Mouse (Mus musculus): ENCODE results near the gene Atp11c. TPM values are rescaled to one million over a fixed set of nuclear protein-coding genes. Genes with fewer than 3 reads are reported as not detected.
A peak's percentile ranks its signal among the peaks of the same experiment; 100 is the strongest.

The Atp11c gene
- polyA plus RNA-seq, 1 experiment from 2014 or later: 18.1 TPM

DNA sequence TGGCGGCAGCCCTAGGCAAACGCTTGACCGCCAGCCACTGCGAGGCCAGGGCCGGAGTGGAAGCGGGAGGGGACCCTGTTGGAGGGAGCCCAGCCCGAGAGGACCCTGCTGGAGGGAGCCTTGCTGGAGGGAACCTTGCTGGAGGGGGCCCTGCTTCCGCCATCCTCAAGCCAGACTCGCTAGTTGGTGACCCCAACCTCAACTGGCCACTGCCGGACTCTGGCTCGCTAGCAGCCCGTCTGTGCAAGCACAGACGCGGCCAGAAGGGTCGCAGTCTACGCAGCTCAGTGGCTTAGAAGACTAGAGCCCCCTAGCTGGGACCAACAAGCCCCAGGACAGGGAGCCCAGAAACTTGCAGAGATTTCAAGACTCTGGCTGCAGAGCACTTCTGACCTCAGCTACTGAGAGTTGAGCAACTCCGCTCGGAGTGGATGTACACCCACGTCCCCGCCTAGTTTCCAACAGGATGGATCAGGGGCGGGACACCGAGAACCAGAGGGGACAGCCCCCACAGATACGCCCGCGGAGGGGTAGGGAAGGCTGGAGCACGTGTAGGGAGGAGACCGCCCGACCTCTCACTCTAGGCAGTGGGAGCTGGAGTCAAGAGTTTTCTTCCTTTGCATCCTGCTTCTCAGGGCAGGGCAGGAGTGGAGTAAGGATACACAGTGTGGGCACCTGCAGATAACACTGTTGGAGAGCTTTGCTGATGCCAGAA lies 413.6 kb downstream of the Atp11c start, which contains the start of gene Mcf2:
Mcf2 (minus strand) TSS at position 346 of the 715 bp plus-strand sequence.
- Histone ChIP-seq H3K4me1 (ENCODE audit: control insufficient read depth, insufficient read depth, low read length) (no peaks in the 10 kb centered on the region), H3K4me2 (ENCODE audit: low read length) (peak within 1 kb of the TSS; percentile 75), H3K9ac (replicated peaks; ENCODE audit: low read length) (0 out of 2 replicates have a peak within 1 kb of the TSS, but pooled peaks have one; percentile 31), H3K36me3 (ENCODE audit: control insufficient read depth, insufficient read depth, low read length) (no peaks in the 10 kb centered on the region), H3K9me3 (ENCODE audit: control insufficient read depth, low read length) (no peaks in the 10 kb centered on the region), H3K27ac (replicated peaks; ENCODE audit: low read depth, low read length) (no peak within 1 kb of the TSS), H3K4me3 (replicated peaks; ENCODE audit: low read depth, low read length) (peak within 1 kb of the TSS; percentile 41), H3K27me3 (ENCODE audit: control insufficient read depth, insufficient read depth, low read length) (no peaks in the 10 kb centered on the region)
- peak; percentile 64 for ATAC-seq (ENCODE audit: low FRiP score, low TSS enrichment)
- 19% methylated on average over 28 of the region's 28 CpGs for WGBS
- peak; percentile 35 for DNase-seq

DNA sequence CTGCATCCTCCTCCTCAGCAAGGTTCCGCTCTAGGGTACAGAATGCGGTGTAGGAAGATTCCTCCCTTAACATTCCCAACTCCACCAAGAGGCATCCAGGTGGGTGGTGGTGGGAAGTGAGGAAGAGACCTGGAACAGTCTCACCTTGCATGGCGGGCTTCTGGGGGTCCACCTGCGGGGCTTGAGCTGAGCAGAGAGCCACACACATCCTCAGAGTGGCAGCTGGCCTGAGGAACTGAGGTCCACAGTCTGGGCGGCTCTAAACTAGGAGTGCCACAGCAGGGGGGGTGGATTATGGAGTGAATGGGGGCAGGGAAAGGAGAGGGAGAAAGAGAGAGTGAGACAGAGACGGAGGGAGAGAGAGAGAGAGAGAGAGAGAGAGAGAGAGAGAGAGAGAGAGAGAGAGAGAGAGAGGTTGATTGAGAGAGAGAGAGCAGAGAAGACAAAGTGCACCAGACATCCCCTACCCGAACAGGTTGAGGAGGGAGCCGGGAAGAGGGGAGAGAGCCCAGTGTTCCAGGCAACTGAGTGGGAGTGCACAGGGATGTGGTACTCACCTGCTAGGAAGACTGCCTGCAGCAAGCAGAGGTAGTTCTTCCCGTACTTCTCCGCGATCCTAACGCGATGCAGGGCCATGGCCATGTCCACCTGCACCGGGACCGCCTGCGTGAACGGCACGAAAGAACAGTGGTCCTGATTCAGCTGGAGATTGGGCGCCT lies 414.3 kb downstream of the Atp11c start:
- no peaks in the 10 kb centered on the region for H3K36me3 ChIP-seq (ENCODE audit: control insufficient read depth, insufficient read depth, low read length)
- H3K4me2 ChIP-seq (ENCODE audit: low read length): peak overlapping the region; percentile 75
- no peaks in the 10 kb centered on the region for H3K27me3 ChIP-seq (ENCODE audit: control insufficient read depth, insufficient read depth, low read length)
- H3K9ac ChIP-seq (replicated peaks; ENCODE audit: low read length): 0 out of 2 replicates have a peak overlapping the region, but pooled peaks have one; percentile 31
- ATAC-seq (ENCODE audit: low FRiP score, low TSS enrichment): peak; percentile 37; the same call in 1 of the 2 replicates
- H3K4me1 ChIP-seq (ENCODE audit: control insufficient read depth, insufficient read depth, low read length): no peaks in the 10 kb centered on the region
- 17% methylated on average over 19 of the region's 19 CpGs for WGBS
- H3K27ac ChIP-seq (replicated peaks; ENCODE audit: low read depth, low read length): no peak overlapping the region
- no peaks in the 10 kb centered on the region for H3K9me3 ChIP-seq (ENCODE audit: control insufficient read depth, low read length)
- peak overlapping the region; percentile 41 for H3K4me3 ChIP-seq (replicated peaks; ENCODE audit: low read depth, low read length)
- DNase-seq: peak; percentile 19

MicroRNA genes within 50 kb of the gene (microRNA counts, 519-probe panel; counts per million panel counts)
- not detected for microRNA mmu-miR-505

Small RNA genes within 50 kb of the gene (microRNA-seq; reads per million reads assigned to microRNA genes)
- 197 reads per million, percentile 63 among the genes with 10 or more reads in this experiment for gene Mir505

Other genes with a start within 250 kb of the Atp11c start
- not detected in 2 replicates for gene Gm7073, start 53.4 kb downstream of the Atp11c start, polyA plus RNA-seq (2014; fragmentation: Nextera tagmentation; extraction: Ambion mirVana)

All from midbrain, embryonic 14.5 days (tissue).